Mouse (Mus musculus) c-Kit-positive CD71-negative TER-119-negative erythroid progenitor cells, embryonic 14.5 days (primary cell): ENCODE data around the gene Tecpr1.

ENCODE experiments used
- DNase-seq: peaks from one replicate; pipeline ENCODE4 v3.0.0-alpha.2; 2013; ENCODE audit warnings: low read depth

Gene Tecpr1

DNA sequence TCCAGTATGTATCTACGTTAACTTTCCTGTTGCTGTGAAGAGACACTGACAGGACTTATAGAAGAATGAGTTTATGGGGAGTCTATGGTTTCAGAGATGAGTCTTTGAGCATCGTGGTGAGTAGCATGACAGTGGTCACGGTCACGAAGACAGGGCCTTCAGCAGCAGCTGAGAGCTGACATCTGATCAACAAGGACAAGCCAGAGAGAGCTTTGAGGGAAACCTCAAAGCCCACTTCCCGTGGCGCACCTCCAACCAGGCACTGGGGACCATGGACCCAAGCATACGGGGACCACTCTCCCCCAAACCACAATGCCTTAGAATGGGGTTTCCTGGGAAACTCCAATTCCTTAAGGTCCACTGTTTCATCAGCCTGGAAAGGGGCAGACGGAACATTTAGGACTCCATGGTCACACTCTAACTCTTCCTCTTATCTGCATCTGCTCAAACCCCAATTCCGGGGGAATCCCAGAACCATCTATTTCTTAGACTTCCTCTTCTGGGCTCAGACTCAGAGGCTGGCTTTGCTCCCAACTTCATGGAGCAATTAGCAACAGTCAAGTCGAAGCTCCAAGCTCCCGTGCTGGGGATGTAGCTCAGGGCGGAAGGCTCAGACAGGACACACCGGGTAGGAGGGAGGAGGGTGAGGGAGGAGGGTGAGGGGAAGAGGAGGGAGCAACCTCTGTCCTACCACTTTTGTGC is 28.6 kb upstream of the Tecpr1 start:
- no peak for DNase-seq

DNA sequence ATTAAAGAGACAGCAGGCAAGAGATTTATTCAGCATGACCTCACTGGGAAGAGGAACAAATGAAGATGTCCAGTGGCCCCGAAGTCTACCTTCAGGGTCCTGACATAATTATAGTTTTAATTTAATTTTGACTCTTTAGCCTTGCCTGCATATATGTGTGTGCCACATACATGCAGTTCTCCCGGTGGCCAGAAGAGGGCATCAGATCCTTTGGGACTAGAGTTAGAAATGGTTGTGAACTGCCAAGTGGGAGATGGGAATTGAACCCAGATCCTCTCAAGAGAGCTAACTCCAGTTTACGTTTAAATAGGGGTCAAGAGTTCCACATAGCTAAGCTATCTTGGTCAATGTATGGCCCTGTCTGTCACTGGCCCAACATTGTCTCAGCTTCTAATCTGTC is 26.5 kb upstream of the Tecpr1 start:
- DNase-seq = no peak

DNA sequence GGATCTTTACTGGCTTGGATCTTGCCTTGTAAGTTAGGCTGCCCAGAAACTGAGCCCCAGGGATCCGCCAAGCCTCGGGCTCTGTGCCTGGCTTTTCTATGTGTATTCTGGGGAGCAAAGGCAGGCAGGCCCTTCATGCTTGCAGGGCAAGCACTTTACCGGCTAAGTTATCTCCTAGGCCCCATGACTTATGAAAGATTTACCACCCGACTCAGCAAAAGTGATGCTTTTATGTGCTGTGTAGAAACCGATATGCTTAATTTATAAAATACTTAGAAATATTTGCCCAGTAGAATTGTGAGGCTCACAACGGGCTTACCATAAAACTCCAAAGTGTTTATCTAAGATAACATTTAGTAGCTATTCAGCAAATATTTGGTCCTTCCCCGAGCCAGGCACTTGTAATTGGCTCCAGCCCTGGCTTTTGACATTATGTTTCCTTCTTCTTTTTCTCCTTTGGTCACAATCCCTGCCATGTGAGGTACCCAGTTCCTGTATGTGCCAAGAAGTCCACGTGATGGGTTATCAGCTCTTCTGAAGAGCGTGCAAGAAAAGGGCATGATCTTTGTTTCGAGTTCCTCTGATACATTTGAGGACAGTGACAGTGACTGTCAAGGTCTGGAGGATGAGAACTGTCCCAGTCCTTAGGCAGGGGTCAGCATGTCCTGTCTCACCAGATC is 24.6 kb upstream of the Tecpr1 start:
- no peak for DNase-seq

DNA sequence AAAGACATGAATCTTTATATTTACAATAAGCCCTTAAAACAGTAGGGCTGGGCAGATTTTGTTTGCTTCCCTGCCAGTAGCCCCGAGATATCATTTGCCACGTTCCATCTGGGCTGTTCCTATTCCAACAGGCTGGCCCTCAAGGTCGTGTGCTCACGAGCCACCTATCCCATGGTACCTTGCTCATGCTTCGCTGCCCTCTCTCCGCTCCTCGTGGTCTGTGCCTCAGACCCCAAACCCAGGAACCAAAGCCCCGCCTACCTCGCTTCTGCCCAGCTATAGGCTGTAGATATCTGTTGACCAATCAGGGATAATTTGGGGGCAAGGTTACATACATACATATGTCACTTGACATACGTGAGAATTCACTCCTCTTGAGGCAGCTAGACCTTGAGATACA is 23.9 kb upstream of the Tecpr1 start:
- DNase-seq = no peak

DNA sequence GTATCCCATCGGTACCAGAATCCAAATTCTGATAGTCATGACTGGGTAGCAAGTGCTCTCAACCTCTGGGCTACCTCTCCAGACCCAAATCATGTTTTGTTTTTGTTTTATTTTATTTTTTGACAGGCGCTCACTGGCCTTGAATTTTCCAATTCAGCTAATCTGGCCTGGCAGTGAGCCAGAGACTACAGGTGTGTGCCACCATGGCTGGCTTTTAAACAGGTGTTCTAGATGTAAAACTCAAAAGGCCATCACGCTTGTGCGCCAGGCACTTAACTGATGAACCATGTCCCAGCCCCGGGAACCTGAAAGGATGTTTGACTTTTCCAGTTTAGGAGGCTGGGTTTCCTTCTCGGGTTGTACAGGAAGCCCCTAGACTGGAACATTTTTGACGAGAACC is 23.3 kb upstream of the Tecpr1 start:
- DNase-seq = no peak

DNA sequence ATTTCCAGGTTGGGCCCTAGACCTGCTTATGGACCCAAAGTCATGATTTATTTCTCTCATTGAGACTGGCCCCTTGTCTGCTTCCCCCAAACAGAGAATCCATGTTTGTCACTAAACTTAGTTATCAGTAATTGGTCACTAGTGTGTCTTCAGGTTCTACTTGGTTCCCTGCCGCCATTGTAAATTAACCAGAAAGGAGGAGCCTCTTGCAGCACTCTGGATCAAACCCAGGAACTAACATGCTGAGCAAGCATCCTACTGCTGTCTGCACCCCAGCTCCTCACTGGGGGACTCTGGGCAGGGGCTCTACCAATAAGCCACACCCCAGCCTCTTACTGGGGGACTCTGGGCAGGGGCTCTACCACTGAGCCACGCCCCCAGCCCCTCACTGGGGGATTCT is 22.2 kb upstream of the Tecpr1 start:
- no peak for DNase-seq

DNA sequence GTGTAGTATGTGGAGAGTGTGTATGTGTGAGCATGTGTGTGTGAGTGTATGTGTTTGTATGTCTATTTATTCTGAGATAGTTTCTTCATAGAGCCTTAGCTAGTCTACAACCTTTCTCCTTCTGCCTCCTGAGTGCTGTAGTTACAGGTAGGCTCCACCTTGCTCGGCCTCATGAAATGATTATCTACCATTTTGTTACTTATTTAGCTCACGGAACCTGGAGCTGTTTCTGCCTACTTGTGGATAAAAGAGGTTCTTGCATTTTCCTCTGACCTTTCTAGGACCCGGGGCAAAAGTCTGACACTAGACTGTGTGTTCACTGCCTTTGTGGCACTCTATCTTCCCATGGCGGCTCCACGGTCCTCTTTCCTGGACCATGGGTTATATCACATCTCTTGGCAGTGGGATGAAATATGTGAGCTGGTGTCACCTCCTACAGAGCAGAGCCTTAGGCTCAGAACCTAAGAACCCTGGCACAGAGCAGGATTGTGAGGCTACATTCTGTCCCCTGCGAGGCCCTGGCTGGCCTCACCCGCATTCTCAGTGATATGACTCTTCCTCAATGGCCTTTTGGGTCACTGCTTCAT is 20.6 kb upstream of the Tecpr1 start, which contains the start of gene Bri3:
Gene Bri3 (plus strand): TSS at position 537 of the 587 bp plus-strand sequence.
- no peak for DNase-seq

DNA sequence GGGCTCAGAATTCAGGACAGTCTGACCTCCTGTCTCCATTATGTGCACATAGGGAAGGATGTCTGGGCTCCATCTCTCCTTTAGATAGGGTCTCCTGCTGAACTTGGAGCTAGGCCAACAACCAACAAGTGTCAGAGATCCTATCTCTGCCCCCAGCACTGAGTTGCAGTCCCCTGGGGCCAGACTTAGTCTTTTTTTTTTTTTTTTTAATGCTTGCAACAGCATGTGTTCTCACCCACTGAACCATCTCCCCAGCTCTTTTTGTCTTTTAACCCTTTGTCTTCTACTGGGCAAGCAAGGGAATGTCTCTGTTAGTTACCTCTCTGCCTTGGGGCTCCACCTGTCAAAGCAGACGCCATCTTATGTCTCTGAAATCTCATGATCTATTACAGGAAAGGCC is 15.6 kb upstream of the Tecpr1 start:
- no peak for DNase-seq

DNA sequence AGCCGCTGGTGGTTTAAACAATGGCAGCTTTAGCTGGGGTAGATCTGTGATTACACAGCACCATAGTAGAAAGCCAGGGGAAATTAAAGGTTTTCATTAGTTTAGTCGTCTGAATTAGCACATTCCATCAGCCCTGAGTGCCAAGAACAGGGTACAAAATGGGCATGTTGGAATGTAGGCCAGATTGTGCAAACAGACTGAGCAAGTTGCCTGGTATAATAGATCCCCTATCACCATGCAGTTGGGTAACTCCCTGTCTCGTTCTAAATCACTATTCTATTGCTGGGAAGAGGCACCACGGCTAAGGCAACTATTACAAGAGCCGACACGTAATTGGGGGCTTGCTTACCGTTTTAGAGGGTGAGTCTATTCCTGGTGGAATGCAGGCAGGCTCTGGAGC is 11.3 kb upstream of the Tecpr1 start:
- no peak for DNase-seq

DNA sequence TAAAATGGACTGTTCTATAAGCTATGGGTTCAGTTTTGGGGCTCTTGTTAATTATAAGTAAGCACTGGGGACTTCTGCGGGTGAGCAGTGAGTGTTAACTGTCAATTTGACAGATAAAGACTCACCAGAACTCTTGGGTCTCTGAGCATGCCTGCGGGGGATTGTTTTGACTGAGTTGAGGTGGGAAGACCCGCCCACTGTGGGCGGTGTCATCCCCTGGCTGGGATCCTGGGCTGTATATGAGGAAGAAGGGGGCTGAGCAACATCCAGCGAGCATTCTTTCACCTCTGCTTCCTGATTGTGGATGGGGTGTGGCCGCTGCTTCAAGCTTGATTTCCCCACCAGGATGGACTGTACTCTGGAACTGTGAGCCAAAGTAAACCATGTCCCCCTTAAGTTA is 10.8 kb upstream of the Tecpr1 start:
- no peak for DNase-seq

DNA sequence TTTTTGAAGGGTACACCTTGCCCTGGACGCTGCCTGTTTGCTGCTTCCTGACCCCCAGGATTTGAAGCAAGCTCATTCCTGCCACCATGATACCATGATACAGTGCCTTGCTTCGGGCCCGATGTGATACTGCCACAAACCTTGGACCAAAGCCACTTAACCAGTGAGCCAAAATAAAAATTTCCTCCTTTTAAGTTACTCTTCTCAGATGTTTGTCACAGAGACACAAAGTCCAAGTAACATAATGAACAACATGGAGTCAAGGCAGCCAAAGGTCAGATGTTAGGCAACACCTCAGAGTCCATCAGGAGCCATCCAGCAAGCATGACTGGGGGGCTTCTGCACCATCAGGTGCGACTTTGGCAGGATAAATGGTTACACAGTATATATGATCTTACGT is 9.1 kb upstream of the Tecpr1 start:
- no peak for DNase-seq

DNA sequence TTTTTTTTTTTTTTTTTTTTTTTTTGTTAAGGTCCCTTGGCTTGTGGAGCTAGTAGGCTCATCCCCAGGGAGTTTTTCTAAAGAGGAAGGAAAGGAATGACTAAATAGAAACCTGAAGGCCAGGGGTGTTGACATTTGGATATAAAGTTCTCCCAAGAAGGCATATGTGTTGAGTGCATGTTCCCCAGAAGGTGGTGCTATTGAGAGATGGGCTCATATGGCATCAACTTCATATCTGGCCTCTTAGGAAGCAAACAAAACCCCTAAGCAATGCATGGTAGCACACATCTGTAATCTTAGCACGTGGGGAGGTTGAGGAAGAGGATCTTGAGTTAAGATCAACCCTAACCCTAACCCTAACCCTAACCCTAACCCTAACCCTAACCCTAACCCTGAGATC is 8.0 kb upstream of the Tecpr1 start:
- no peak for DNase-seq

DNA sequence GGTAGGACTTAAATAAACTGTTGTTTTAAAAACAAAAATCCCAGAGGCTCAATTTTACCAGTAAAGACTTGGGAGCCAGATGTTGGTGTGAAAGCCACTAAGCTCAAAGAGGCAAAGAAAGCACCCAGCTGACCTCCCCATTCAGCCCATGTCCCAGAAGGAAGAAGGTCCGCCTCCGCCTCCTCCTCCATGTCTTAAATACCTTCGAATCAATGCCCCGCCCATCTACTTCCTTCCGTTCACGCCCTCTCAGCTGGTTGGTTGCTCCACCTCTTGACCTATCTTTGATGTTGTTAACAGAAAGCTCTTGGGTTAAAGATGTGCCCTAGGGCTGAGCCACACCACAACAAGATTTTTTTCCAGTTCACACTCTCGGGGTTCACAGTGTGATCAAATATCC is 6.8 kb upstream of the Tecpr1 start:
- no peak for DNase-seq

DNA sequence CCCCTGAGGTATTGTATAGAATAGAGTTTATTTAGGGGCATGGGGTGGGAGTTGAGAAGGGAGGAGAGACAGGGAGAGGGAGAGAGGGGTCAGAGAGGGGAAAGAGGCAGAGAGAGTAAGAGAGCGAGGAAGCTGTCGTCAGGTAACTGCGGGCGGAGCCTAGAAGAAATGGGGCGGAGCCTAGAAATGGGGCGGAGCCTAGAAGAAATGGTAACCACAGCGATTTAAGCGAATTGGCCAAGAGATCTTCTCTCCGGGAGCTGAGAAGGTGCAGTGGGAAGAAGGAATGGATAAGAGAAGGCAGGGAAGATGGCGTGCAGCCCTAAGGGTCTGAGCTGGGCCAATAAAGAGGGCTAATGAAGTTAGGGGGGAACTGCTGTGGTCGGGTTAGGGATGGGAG is 2.8 kb upstream of the Tecpr1 start:
- DNase-seq = no peak

DNA sequence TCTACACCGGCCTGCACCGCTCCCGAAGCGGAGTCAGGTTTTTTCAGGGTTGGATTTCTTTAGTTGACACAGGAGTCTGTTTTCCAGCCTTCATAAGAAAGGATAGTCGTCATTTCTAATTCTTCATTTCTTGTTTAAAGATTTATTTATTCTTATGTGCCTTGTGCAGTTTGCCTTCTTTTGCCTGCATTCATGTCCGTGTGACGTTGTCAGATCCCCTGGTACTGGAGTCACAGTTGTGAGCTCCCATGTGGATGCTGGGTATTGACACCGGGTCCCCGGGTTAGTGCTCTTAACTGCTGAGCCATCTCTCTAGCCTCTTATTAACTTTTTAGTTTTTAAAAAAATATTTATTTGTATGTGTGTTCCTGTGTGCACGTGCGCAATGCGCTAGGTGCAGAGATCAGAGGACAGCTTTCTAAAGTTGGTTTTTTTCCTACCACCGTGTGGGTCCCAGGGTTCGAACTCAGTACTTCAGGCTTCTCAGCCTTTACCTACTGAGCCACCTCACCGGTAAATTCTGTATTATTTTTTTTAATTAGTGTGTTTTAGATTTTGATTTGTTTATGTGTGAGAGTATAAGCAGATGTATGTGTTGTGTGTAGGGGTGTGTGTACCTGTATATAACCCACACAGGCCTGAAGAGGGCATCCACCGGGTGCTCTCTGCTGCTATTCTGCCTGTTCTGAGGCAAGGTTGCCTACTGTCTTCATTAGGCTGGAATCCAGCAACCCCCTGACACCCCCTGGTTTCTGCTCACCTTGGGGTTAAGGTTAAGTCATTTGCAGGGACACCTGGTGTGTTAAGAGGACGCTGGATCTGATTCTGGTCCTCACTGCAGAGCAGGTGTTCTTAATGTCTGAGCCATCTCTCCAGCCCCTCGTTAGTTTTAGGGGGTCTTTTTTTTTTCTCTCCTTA is 743 bp upstream of the Tecpr1 start:
- DNase-seq = no peak

DNA sequence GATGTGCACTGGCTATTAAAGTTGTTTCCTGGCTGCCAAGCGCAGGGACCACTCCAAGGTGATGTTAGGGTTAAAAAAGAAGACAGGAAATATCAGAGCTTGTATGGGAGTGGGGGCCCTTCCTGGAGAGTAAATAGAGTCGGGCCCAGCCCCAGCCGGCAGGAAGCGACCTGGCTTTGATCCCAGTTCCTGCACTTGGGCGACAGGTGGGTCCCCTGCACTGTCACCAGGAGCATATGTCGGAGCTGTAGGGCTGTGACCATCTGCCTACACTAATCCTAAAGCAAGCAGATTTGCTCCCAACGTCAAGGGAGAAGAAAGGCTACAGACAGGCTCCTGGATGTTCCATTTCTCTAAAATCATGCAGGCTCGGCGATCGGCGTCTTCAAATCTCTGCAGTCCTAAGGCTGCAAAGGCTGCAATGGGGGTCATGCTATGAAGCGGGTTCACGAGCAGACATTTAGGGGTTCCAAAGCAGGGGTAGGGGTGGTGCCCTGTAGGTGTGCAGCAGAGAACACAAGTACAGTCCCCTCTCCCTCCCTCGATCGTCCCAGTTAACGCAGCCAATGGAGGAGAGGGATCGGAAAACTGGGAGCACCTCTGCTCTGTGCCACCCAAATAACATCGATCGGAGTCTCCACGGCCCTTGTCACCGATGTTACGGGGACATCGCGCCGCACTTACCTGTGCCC is 458 bp downstream of the Tecpr1 start:
- no peak for DNase-seq

DNA sequence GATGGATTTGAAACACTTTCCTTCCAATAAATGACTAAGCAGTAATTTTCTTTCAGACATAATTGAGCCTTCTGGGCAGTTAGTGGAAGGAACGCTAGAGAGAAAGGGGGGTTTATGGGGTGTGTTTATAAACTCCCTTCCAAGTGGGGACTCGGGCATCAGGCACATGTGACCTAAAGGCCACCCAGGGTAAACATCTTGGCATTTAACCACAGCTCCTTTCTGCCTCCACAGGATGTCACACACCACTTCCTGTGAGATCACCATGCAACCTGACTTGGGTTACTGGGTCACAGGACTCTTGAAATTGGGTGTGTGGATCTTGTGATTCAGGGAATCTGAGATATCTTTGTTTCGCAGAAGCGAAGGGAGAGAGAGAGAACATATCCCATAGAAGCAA is 2.1 kb downstream of the Tecpr1 start:
- DNase-seq = peak; percentile 46

DNA sequence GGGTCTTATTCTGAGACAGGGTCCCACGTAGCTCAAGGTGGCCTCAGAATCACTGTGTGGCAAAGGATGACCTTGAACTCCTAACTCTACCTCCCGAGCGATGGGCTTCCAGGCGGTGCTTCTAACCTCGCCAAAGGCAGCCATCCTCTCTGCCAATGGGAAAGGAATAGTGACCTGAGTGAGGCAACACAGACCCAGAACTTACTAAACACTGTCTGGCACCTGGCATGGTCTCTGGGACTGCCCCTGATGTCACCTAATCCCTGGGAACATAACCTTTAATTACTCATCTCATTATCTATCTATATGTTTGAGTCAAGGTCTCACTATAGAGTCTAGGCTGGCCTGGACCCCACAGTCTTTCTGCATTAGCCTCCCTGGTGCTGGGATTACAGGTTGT is 3.5 kb downstream of the Tecpr1 start:
- DNase-seq = no peak

DNA sequence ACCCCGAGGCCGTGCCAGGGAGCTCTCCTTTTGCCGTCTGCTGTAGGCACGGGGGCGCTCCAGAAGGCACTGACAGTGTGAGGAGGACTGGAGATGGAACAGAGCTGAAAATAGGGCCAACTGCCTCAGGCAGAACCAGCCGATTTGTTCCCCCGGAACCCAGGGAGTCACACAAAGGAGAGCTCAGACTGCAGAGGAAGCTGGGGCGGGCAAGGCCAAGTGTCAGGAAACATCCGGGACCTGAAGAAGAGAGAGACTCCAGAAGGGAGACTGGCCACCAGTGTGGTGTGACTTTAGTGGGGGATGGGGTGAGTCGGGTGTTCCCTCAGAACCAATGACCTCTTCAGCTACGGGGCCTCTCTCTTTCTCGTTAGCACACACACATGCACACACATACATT is 4.1 kb downstream of the Tecpr1 start:
- no peak for DNase-seq

DNA sequence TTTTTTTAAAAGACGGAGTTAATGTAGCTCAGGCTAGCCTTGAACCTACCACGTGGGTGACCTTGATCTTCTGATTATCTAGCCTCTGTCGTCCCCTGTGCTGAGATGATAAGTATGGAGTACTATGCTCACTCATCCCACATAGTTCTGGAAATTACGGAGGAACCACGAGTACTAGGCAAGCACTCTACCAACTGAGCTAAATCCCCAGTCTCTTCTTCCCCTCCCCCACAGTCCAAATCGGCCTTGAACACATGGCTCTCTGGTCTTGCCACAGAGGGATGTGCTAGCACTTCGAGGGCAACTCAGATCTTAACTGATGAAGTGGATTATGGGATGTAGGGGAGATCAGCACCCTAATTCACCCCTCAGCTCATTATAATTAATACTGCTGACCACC is 5.4 kb downstream of the Tecpr1 start:
- DNase-seq = no peak

DNA sequence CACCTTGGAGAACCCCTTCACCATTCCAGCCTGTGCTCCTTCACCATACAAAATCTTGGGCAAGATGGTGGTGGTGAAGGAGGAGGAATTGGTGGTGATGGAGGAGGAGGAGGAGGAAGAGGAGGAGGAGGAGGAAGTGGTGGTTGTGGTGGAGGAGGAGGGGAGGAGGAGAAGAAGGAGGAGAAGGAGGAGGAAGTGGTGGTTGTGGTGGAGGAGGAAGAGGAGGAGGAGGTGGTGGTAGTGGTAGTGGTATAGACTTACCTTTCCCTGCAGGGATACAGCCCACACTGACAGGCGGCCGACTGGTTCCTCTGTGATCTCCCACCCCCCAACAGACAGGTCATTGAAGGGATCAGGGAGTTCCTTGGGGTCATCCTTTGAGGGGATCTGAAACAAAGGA is 7.4 kb downstream of the Tecpr1 start:
- DNase-seq = no peak

DNA sequence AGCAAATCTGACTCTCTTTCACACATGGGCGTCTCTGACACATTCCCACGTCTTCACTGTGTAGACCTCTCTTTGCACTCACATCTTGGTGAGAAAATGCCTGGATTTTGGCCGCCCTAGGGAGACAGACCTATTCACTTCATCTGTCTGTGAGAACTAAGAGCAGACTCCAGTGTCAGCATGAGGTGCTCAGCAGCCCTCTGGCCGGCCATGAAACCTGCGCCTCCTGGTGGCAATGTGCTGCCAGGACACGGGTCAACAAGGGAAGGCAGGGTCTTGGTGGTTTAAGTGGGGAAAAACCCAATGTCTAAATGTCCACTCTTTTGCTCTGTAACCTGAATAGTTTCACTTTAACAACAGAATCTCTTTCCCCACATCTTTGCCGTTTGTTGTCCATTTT is 9.0 kb downstream of the Tecpr1 start:
- no peak for DNase-seq
